Mouse (Mus musculus): ENCODE results near the gene Rcn2. TPM values are rescaled to one million over a fixed set of nuclear protein-coding genes. Genes with fewer than 3 reads are reported as not detected.

Gene Rcn2
- polyA plus RNA-seq, 1 experiment from 2014 or later, result 279 TPM

GRCm38 (mm10) chr9:56062336-56062735 lies 20.7 kb downstream of the Rcn2 start:
- Histone ChIP-seq H3K27ac (ENCODE audit: low read depth, low read length) (no peak overlapping the region), H3K36me3 (ENCODE audit: control insufficient read depth, insufficient read depth, low read length) (peaks cover 38% of the 10 kb centered on the region), H3K9ac (ENCODE audit: low read depth, low read length) (no peak overlapping the region), H3K4me1 (ENCODE audit: control insufficient read depth, insufficient read depth, low read depth, low read length) (no peaks in the 10 kb centered on the region), H3K9me3 (ENCODE audit: control insufficient read depth, low read length) (no peaks in the 10 kb centered on the region), H3K4me3 (ENCODE audit: low read length) (no peak overlapping the region), H3K27me3 (replicated peaks; ENCODE audit: control insufficient read depth, insufficient read depth, low read length) (no peaks in the 10 kb centered on the region), H3K4me2 (ENCODE audit: low read length) (no peak overlapping the region)
- 96% methylated on average over 5 of the region's 5 CpGs for WGBS
- peak; percentile 52; the same call in 1 of the 2 replicates for ATAC-seq

GRCm38 (mm10) chr9:56065011-56065410 lies 23.4 kb downstream of the Rcn2 start:
- Histone ChIP-seq H3K4me3 (ENCODE audit: low read length) (no peak overlapping the region), H3K9me3 (ENCODE audit: control insufficient read depth, low read length) (no peaks in the 10 kb centered on the region), H3K27me3 (replicated peaks; ENCODE audit: control insufficient read depth, insufficient read depth, low read length) (no peaks in the 10 kb centered on the region), H3K4me1 (ENCODE audit: control insufficient read depth, insufficient read depth, low read depth, low read length) (no peaks in the 10 kb centered on the region), H3K36me3 (ENCODE audit: control insufficient read depth, insufficient read depth, low read length) (peaks cover 19% of the 10 kb centered on the region), H3K27ac (ENCODE audit: low read depth, low read length) (no peak overlapping the region), H3K4me2 (ENCODE audit: low read length) (no peak overlapping the region), H3K9ac (ENCODE audit: low read depth, low read length) (no peak overlapping the region)
- ATAC-seq, result no peak
- 83% methylated on average over 3 of the region's 3 CpGs for whole genome bisulfite sequencing

DNA sequence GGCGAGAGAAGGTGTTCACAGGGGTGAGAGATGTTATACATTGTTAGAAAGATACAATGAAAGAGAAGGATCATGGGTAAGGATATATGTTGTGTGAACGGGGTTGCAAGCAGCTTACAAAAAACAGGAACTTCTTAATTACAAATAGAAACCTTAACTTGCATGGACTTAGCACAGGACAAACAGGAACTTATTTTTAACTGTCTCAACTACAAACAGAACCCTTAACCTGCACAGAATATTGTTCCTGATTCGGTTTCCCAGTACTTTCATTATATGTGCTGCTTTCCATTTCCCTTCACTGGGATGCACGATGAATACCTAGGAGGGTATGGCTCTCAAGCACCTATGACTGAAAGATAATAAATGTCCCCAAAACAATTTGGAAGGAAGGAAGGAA lies 26.3 kb downstream of the Rcn2 start:
- Histone ChIP-seq H3K4me2 (ENCODE audit: low read length) (no peak overlapping the region), H3K4me1 (ENCODE audit: control insufficient read depth, insufficient read depth, low read depth, low read length) (no peaks in the 10 kb centered on the region), H3K9ac (ENCODE audit: low read depth, low read length) (no peak overlapping the region), H3K4me3 (ENCODE audit: low read length) (no peak overlapping the region), H3K27me3 (replicated peaks; ENCODE audit: control insufficient read depth, insufficient read depth, low read length) (no peaks in the 10 kb centered on the region), H3K36me3 (ENCODE audit: control insufficient read depth, insufficient read depth, low read length) (peaks cover 5% of the 10 kb centered on the region; the same call in 1 of the 2 replicates), H3K27ac (ENCODE audit: low read depth, low read length) (no peak overlapping the region), H3K9me3 (ENCODE audit: control insufficient read depth, low read length) (no peaks in the 10 kb centered on the region)
- 92% methylated on average over 4 of the region's 4 CpGs for WGBS
- ATAC-seq, result no peak

GRCm38 (mm10) chr9:56068630-56069029 lies 27.0 kb downstream of the Rcn2 start:
- Histone ChIP-seq H3K36me3 (ENCODE audit: control insufficient read depth, insufficient read depth, low read length) (peaks cover 5% of the 10 kb centered on the region; the same call in 1 of the 2 replicates), H3K27ac (ENCODE audit: low read depth, low read length) (no peak overlapping the region), H3K9me3 (ENCODE audit: control insufficient read depth, low read length) (no peaks in the 10 kb centered on the region), H3K4me3 (ENCODE audit: low read length) (no peak overlapping the region), H3K27me3 (replicated peaks; ENCODE audit: control insufficient read depth, insufficient read depth, low read length) (no peaks in the 10 kb centered on the region), H3K4me1 (ENCODE audit: control insufficient read depth, insufficient read depth, low read depth, low read length) (no peaks in the 10 kb centered on the region), H3K4me2 (ENCODE audit: low read length) (no peak overlapping the region), H3K9ac (ENCODE audit: low read depth, low read length) (no peak overlapping the region)
- 93% methylated on average over 1 of the region's 1 CpGs for WGBS
- no peak for ATAC-seq

GRCm38 (mm10) chr9:56072861-56073260 lies 31.2 kb downstream of the Rcn2 start:
- no peaks in the 10 kb centered on the region for H3K9me3 ChIP-seq (ENCODE audit: control insufficient read depth, low read length)
- H3K9ac ChIP-seq (ENCODE audit: low read depth, low read length), result no peak overlapping the region
- H3K27ac ChIP-seq (ENCODE audit: low read depth, low read length), result no peak overlapping the region
- peaks cover 9% of the 10 kb centered on the region; the same call in 1 of the 2 replicates for H3K4me1 ChIP-seq (ENCODE audit: control insufficient read depth, insufficient read depth, low read depth, low read length)
- no peak overlapping the region for H3K4me2 ChIP-seq (ENCODE audit: low read length)
- no peak for ATAC-seq
- H3K4me3 ChIP-seq (ENCODE audit: low read length), result no peak overlapping the region
- 91% methylated on average over 2 of the region's 2 CpGs for WGBS
- no peaks in the 10 kb centered on the region for H3K27me3 ChIP-seq (replicated peaks; ENCODE audit: control insufficient read depth, insufficient read depth, low read length)
- H3K36me3 ChIP-seq (ENCODE audit: control insufficient read depth, insufficient read depth, low read length), result peaks cover 3% of the 10 kb centered on the region; the same call in 1 of the 2 replicates

DNA sequence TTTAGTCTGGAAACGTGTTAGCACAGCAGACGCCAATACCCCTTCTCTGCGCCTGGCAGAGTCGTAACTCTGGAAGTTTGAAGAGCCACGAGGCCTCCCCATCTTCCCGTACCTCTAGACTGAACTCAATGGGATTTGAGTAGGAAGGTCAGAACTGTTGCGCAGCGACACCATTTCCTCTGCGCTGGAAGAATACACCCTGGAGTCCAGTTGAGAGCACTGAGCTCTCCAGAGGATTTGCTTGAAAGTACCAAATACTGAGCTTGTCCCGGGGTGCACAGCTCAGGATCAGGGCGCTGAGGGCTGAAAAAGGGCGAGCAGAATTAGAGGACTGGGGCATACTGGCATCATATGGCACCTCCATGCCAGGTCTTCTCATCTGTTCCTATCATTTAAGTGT lies 33.2 kb downstream of the Rcn2 start:
- Histone ChIP-seq H3K27me3 (replicated peaks; ENCODE audit: control insufficient read depth, insufficient read depth, low read length) (no peaks in the 10 kb centered on the region), H3K36me3 (ENCODE audit: control insufficient read depth, insufficient read depth, low read length) (peaks cover 3% of the 10 kb centered on the region; the same call in 1 of the 2 replicates), H3K9ac (ENCODE audit: low read depth, low read length) (no peak overlapping the region), H3K4me3 (ENCODE audit: low read length) (no peak overlapping the region), H3K27ac (ENCODE audit: low read depth, low read length) (no peak overlapping the region), H3K4me1 (ENCODE audit: control insufficient read depth, insufficient read depth, low read depth, low read length) (peaks cover 9% of the 10 kb centered on the region; the same call in 1 of the 2 replicates), H3K9me3 (ENCODE audit: control insufficient read depth, low read length) (no peaks in the 10 kb centered on the region), H3K4me2 (ENCODE audit: low read length) (no peak overlapping the region)
- ATAC-seq, result peak; percentile 57
- WGBS, result 76% methylated on average over 12 of the region's 12 CpGs

DNA sequence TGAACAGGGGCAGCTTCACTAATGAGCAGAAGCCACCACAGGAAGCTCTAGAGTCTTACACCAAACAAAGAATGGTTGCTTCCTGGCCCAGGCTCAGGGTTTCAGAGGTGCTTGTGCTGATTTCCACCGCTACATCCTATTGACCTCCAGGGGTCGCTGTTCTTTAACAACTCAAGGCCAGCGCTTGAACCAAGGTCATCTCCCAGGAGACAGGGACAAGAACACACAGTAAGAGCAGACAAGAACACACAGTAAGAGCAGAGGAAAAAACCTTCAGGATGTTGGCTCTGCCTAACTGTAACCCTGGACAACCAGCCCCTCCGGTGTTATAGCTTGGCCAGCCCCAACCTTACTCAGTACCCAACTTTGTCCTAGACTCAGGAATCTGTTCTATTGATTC lies 33.6 kb downstream of the Rcn2 start:
- 3% methylated on average over 4 of the region's 4 CpGs for WGBS
- Histone ChIP-seq H3K4me3 (ENCODE audit: low read length) (no peak overlapping the region), H3K27ac (ENCODE audit: low read depth, low read length) (peak overlapping the region; percentile 30; the same call in 1 of the 2 replicates), H3K9me3 (ENCODE audit: control insufficient read depth, low read length) (no peaks in the 10 kb centered on the region), H3K4me1 (ENCODE audit: control insufficient read depth, insufficient read depth, low read depth, low read length) (peaks cover 9% of the 10 kb centered on the region; the same call in 1 of the 2 replicates), H3K9ac (ENCODE audit: low read depth, low read length) (no peak overlapping the region), H3K27me3 (replicated peaks; ENCODE audit: control insufficient read depth, insufficient read depth, low read length) (no peaks in the 10 kb centered on the region), H3K36me3 (ENCODE audit: control insufficient read depth, insufficient read depth, low read length) (peaks cover 3% of the 10 kb centered on the region; the same call in 1 of the 2 replicates), H3K4me2 (ENCODE audit: low read length) (no peak overlapping the region)
- ATAC-seq, result peak; percentile 91

GRCm38 (mm10) chr9:56075901-56076620 lies 34.4 kb downstream of the Rcn2 start:
- Histone ChIP-seq H3K27me3 (replicated peaks; ENCODE audit: control insufficient read depth, insufficient read depth, low read length) (no peaks in the 10 kb centered on the region), H3K4me2 (ENCODE audit: low read length) (no peak overlapping the region), H3K27ac (ENCODE audit: low read depth, low read length) (peak overlapping the region; percentile 30), H3K9ac (ENCODE audit: low read depth, low read length) (no peak overlapping the region), H3K36me3 (ENCODE audit: control insufficient read depth, insufficient read depth, low read length) (peaks cover 3% of the 10 kb centered on the region; the same call in 1 of the 2 replicates), H3K4me3 (ENCODE audit: low read length) (no peak overlapping the region), H3K9me3 (ENCODE audit: control insufficient read depth, low read length) (no peaks in the 10 kb centered on the region), H3K4me1 (ENCODE audit: control insufficient read depth, insufficient read depth, low read depth, low read length) (peaks cover 9% of the 10 kb centered on the region; the same call in 1 of the 2 replicates)
- peak; percentile 46 for ATAC-seq
- 57% methylated on average over 7 of the region's 7 CpGs for WGBS

- Histone ChIP-seq H3K4me2 (ENCODE audit: low read length) (no peak overlapping the region), H3K27ac (ENCODE audit: low read depth, low read length) (no peak overlapping the region), H3K9me3 (ENCODE audit: control insufficient read depth, low read length) (no peaks in the 10 kb centered on the region), H3K27me3 (replicated peaks; ENCODE audit: control insufficient read depth, insufficient read depth, low read length) (no peaks in the 10 kb centered on the region), H3K36me3 (ENCODE audit: control insufficient read depth, insufficient read depth, low read length) (no peaks in the 10 kb centered on the region), H3K4me1 (ENCODE audit: control insufficient read depth, insufficient read depth, low read depth, low read length) (peaks cover 9% of the 10 kb centered on the region; the same call in 1 of the 2 replicates), H3K4me3 (ENCODE audit: low read length) (no peak overlapping the region), H3K9ac (ENCODE audit: low read depth, low read length) (no peak overlapping the region)
- no peak for ATAC-seq
- 86% methylated on average over 5 of the region's 5 CpGs for WGBS
Measured at GRCm38 (mm10) chr9:56079587-56079986, 37.9 kb downstream of the Rcn2 start.

Data from hindbrain, embryonic 16.5 days (tissue).